Mouse (Mus musculus) thymus, postnatal 10 days (tissue): ENCODE measurements around the gene Gstm2.

Source experiments
- DNase-seq, 2 experiments: peaks; one replicate each; pipeline ENCODE4 v3.0.0; 2021; ENCODE audit warnings: low spot score in 2 of 2

Gene Gstm2

DNA sequence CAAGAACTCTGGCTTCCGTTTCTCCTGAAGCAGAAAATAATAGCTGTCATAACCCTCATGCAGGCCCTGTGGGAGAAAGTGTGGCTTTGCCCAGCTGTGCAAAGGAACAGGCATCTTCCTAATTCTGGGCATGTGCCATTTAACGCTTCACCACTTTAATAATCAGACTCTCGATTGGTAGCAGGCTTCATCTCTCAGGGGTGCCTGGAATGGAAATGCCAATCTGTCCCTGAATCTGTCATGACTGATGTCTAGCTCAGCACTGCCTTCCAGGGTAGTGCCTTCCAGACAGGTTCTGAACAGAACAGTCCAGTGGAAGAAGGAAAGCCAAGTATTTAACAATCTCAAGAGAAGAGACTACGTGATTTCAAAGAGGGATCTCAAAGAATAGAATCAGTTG lies 45.0 kb downstream of the Gstm2 start:
- DNase-seq, result no peak

- no peak for DNase-seq
Measured at GRCm38 (mm10) chr3:107940524-107940923, 45.7 kb downstream of the Gstm2 start.

DNA sequence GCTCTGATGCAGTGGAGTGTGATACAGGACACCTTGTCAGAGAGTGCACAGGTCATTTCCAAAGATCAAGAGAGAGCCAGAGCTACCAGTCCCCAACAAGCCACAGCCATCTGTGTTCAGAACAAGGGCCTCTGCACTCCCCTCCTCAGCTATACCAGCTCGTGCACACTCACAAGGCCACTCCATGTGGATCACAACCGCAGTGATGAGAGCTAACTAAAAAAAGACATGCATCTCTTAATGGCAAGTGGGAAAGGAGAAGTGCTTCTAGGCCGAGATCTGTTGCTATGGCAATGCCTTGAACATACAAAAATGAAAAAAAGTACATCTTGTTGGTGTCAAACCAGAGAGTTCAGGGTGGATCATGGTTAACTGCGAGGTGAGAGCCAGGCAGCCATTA lies 46.4 kb downstream of the Gstm2 start:
- DNase-seq, result no peak

- peak; percentile 16 to 55 for DNase-seq
Measured at GRCm38 (mm10) chr3:107939403-107939802, 46.9 kb downstream of the Gstm2 start.

DNA sequence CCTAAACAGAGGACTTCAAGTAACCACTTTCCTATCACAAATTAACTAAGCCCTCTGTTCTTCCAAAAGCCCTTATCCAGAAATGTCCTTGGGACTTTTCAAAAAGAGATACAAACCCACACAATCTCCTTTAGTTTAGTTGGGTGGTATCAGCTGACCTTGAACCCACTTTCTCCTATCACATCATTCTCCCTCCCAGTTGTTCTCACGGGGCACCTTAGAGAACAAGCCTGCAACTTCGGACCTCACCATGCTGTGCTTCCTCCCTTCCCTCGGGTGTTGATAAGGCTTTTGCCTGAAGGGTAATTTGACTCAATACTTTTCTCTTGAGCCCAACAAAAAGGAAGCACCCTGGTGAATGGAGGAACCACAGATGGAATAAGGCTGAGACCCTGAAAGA lies 50.4 kb downstream of the Gstm2 start:
- DNase-seq, result no peak

- no peak for DNase-seq
Measured at GRCm38 (mm10) chr3:107935268-107935667, 51.0 kb downstream of the Gstm2 start.

DNA sequence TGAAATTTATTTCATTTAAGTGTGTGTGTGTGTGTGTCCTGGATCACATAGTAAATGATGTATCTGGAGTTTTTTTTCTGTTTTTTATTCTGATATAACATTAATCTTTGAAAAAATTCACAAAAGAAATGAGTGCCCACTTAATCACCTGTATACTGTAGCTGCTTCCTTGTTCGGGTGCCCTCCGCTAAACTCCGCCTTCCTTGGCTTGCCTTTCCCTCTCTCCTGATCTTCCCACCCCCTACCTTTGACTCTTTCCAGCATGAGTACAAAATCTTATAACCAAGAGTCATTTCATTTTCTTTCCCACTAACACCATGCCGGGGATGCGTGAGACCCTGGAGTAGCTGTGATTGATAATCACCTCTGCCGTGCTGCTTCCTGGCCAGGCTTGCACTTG lies 54.1 kb downstream of the Gstm2 start:
- DNase-seq, result no peak
